In the genomic region with DNA sequence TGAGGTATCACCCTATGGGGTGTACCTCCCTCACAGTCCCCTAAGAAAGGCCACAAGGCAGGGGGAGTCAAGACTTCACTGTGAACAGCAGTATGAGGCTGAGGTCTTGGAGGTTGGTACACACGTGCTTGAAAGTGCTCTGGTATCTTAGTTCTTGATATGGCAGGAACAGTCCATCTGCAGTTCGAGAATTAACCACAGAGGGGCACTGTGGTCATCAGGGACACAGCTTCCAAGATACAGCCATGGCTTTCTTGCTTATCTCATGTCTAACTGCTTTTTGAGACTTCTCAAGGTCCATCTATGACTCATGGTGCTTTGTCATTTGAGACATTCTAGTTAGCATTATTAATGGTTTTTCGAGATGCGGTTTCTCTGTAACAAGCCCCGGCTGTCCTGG, we compare ENCODE assay signal across 8 mouse cellular contexts. TPM values are rescaled to one million over a fixed set of nuclear protein-coding genes. Genes with fewer than 3 reads are reported as not detected.
DNase-seq lines count a peak whose midpoint lies in the region; ATAC-seq and TF ChIP-seq lines count a peak whose summit lies in the region.
"Had no signal": no experiment of that assay in that cellular context is flagged by ENCODE, and none has a peak within 500 bp of the region (broad histone marks: within the 10 kb centered on the region; RNA-seq: fewer than 3 reads in every experiment).

No protein-coding gene starts in this region.

- intact Hi-C loops in gastrocnemius, adult 2 months (cut with DNase I): loop anchor here (5.0 kb wide), 1 partner anchor 68 kb away; a partner anchor contains a TSS

- no peak overlapping the region for H3K4me3 ChIP-seq in gastrocnemius, adult 2 months
- H3K4me3 ChIP-seq: limb, embryonic 13.5 days had no signal

- peak; percentile 84 for TF ChIP-seq CTCF in gastrocnemius, adult 2 months (IDR thresholded peaks at IDR 0.05)

- DNase-seq in Muller cell, postnatal 12 days (ENCODE audit: inconsistent ontology term): peak; percentile 64
- peak; percentile 78 for DNase-seq in cerebellum, adult 8-10 months
- peak; percentile 78 for DNase-seq in gastrocnemius, adult 2 months
- DNase-seq in kidney, postnatal 36 days: peak; percentile 77 to 91
- peak; percentile 76 to 83 for DNase-seq in lung, adult 18-20 months
- DNase-seq in right cerebral cortex, adult 2 months (ENCODE audit: low spot score in 2 of 2): peak; percentile 89 to 92

- peak; percentile 64 for ATAC-seq in CD4-positive, CD25-positive, alpha-beta regulatory T cell, adult 4 months

- H3K27ac ChIP-seq in gastrocnemius, adult 2 months: no peak overlapping the region
- H3K27ac ChIP-seq: limb, embryonic 13.5 days had no signal

RNA-seq across cellular contexts. Expression of a gene that starts 3.0 kb away (rescaled TPM):
- polyA plus RNA-seq in CD4-positive, CD25-positive, alpha-beta regulatory T cell, adult 4 months (2017; shearing (Covaris generic)): 100 to 1,000 TPM; 103 to 138 TPM
- total RNA-seq in gastrocnemius, adult 2 months (2021): 1 to 10 TPM; 1.7 to 7.6 TPM

RNA-seq across cellular contexts. Expression of a gene that starts 15.3 kb away (rescaled TPM):
- 1 to 10 TPM; 8.5 to 9.2 TPM for polyA plus RNA-seq in CD4-positive, CD25-positive, alpha-beta regulatory T cell, adult 4 months (2017; shearing (Covaris generic))
- 10 to 100 TPM; 26.4 to 29.1 TPM for total RNA-seq in gastrocnemius, adult 2 months (2021)

RNA-seq across cellular contexts. Expression of a gene that starts 51.5 kb away (rescaled TPM):
- under 1 TPM; 0.18 to 0.27 TPM for polyA plus RNA-seq in CD4-positive, CD25-positive, alpha-beta regulatory T cell, adult 4 months (2017; shearing (Covaris generic))
- total RNA-seq in gastrocnemius, adult 2 months (2021): under 1 TPM; 0.41 to 0.67 TPM
